Mouse (Mus musculus) embryonic fibroblast, embryonic 13.5 days (primary cell): ENCODE measurements at regions not wholly inside any gene's neighbourhood (a gene's known extent, or its start where the extent isn't known, plus 50 kb on each side); places are given as distances from the start of the nearest gene placed in this dataset.

Source experiments
- H3K27ac ChIP-seq: 2 replicates; pipeline ENCODE4 v1.5.1; 2012; ENCODE audit warnings: low read length, control low read depth, inconsistent platforms; ENCODE audit not compliant: insufficient read depth
- H3K4me1 ChIP-seq: 2 replicates; pipeline ENCODE4 v1.6.1; 2011; ENCODE audit warnings: low read length; ENCODE audit not compliant: control insufficient read depth, insufficient read depth
- H3K4me3 ChIP-seq: 2 replicates; pipeline ENCODE4 v1.5.1; 2011; ENCODE audit warnings: mild to moderate bottlenecking, control low read depth, low read length; ENCODE audit not compliant: insufficient read depth
- CTCF ChIP-seq: IDR thresholded peaks from 2 replicates; pipeline ENCODE4 v1.5.1; 2011; ENCODE audit warnings: mild to moderate bottlenecking, control low read depth, low read length, moderate library complexity, borderline replicate concordance; ENCODE audit not compliant: insufficient read depth
- POLR2A ChIP-seq: IDR thresholded peaks from 2 replicates; pipeline ENCODE4 v1.6.1; 2011; ENCODE audit warnings: low read depth, mild to moderate bottlenecking, control low read depth, low read length, moderate library complexity

DNA sequence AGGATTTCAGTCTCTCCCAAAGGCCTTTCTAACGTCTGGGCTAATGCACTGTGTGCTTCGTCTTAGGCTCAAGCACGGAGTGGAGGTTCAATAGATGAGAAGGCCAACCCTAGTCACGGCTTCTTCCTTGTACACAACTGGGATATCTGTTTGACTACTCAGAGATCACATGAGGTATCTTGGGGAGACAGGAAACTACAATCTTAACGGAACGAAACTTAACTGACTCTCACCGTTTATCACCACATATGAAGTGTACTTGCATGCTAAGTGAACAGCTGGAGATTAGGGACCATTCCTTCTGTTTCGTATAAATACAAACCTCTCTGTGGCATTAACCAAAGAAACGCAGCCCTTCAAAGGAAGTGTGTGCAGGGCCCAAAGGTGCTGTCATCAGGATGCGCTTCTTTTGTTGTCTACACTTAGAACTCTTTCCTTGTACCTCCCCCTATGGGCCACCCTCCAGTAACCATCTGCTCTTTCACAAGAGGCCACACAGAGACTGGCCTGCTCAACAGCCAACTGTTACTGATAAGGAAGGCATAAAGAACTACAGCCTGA lies 55.8 kb upstream of the Cdkn2b start:
- Histone ChIP-seq H3K4me3 (no peak overlapping the region), H3K4me1 (peaks cover 8% of the 10 kb centered on the region), H3K27ac (no peak overlapping the region)
- no peak for TF ChIP-seq POLR2A
- TF ChIP-seq CTCF: no peak

DNA sequence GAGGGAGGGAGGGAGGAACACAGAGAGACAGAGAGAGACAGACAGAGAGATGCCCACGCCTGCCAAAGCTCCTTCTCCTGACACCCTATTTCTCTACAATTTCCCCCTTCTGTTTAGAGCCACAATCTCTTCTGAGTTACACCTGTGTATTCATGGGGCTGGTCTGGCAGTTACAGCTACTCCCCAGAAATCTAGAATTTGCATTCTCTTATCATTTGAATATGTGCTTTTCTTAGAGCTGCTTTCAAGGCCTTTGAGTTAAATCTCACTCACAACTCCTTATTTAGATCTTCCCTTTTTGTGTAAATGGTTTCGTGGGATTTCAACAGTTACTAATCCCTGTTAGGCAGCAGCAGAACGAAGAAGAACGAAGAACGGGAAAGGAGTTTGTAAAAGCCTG lies 55.0 kb upstream of the Cdkn2b start:
- peaks cover 8% of the 10 kb centered on the region for H3K4me1 ChIP-seq
- H3K27ac ChIP-seq: no peak overlapping the region
- no peak for TF ChIP-seq CTCF
- TF ChIP-seq POLR2A: no peak
- H3K4me3 ChIP-seq: no peak overlapping the region

DNA sequence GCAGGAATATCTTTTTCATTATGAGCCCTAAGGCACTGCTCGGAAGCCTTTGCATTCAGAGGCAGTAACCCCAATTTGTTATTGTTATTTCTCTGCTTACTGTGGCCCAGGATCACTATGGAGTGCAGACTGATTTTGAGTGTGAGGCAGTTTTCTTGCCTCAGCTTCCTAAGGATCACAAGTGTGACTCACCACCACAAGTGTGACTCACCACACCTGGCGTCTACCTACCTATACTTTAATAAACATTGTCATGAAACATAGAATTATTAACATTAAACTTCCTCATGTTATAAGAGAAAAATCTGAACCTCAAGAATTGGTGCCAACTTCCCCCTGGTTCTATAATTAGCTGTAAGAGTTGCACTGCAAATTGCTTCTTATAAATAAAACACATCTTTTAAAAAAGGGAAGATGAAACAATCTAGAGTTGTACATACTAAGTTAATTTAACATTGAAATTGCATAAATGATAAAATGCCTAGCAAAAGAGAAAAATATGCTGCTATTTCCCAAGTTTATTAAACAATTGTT lies 52.4 kb upstream of the Cdkn2b start:
- no peak overlapping the region for H3K27ac ChIP-seq
- TF ChIP-seq POLR2A: no peak
- no peak for TF ChIP-seq CTCF
- no peak overlapping the region for H3K4me3 ChIP-seq
- H3K4me1 ChIP-seq: peaks cover 8% of the 10 kb centered on the region

DNA sequence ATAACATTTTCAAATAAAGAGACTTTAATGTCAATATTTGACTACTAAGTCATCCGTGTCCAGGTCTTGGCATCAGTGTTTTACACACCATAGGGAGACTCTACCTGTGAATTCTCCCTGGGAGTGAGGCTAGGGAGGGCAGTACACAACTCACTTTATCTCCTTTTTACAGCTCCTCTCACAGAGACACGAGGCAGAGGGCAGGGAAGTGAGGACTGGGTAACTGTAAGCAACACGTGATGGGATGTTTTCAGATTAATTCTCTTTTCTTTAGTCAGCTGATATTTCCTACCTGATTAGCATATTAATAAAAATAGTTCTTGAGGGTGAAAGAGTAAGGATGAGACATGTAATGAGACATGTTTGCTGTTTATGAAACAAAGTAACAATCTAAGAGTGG lies 51.8 kb upstream of the Cdkn2b start:
- Histone ChIP-seq H3K4me3 (no peak overlapping the region), H3K4me1 (peaks cover 8% of the 10 kb centered on the region), H3K27ac (peak overlapping the region; percentile 64; the same call in 1 of the 2 replicates)
- TF ChIP-seq CTCF (no peak), POLR2A (no peak)

- Histone ChIP-seq H3K4me3 (no peak overlapping the region), H3K27ac (no peak overlapping the region), H3K4me1 (peaks cover 8% of the 10 kb centered on the region)
- TF ChIP-seq CTCF (no peak), POLR2A (no peak)
Observed at GRCm38 (mm10) chr4:89361316-89361715, 50.5 kb upstream of the Cdkn2b start.
